Mouse (Mus musculus) activated CD4-positive, CD25-positive, alpha-beta regulatory T cell, adult 4 months (primary cell): Measurements from ENCODE around the gene Pomgnt2. TPM values are rescaled to one million over a fixed set of nuclear protein-coding genes. Genes with fewer than 3 reads are reported as not detected.

Experiments
- ATAC-seq: one replicate; pipeline ENCODE4 v1.8.0; 2017
- polyA plus RNA-seq, 2 experiments: library from polyadenylated mRNA; unstranded; fragments of 100-300 nt; shearing (Covaris generic); gene quantifications; one replicate each; pipeline ENCODE4 v1.2.1; 2017

Gene Pomgnt2
- polyA plus RNA-seq, 2 experiments from 2014 or later: not detected

GRCm38 (mm10) chr9:122010751-122011150 is 13.8 kb upstream of the Pomgnt2 start:
- ATAC-seq: no peak

GRCm38 (mm10) chr9:122008876-122009275 is 12.0 kb upstream of the Pomgnt2 start:
- no peak for ATAC-seq

GRCm38 (mm10) chr9:122006609-122007008 is 9.7 kb upstream of the Pomgnt2 start:
- ATAC-seq: no peak

- no peak for ATAC-seq
These were observed 9.3 kb upstream of the Pomgnt2 start for GRCm38 (mm10) chr9:122006175-122006574.

- no peak for ATAC-seq
These were observed 1.1 kb upstream of the Pomgnt2 start for GRCm38 (mm10) chr9:121997978-121998377.

- ATAC-seq: no peak
These were observed 1.3 kb downstream of the Pomgnt2 start for GRCm38 (mm10) chr9:121995508-121996131.

- no peak for ATAC-seq
These were observed 1.8 kb downstream of the Pomgnt2 start for GRCm38 (mm10) chr9:121995077-121995476.

- ATAC-seq: no peak
These were observed 3.9 kb downstream of the Pomgnt2 start for GRCm38 (mm10) chr9:121993047-121993446.

- no peak for ATAC-seq
These were observed 5.9 kb downstream of the Pomgnt2 start for GRCm38 (mm10) chr9:121991041-121991440.

GRCm38 (mm10) chr9:121989536-121989935 is 7.4 kb downstream of the Pomgnt2 start:
- no peak for ATAC-seq

GRCm38 (mm10) chr9:121988910-121989309 is 8.0 kb downstream of the Pomgnt2 start:
- ATAC-seq: no peak

GRCm38 (mm10) chr9:121984465-121985461 is 12.1 kb downstream of the Pomgnt2 start:
- ATAC-seq: no peak

GRCm38 (mm10) chr9:121983504-121983903 is 13.4 kb downstream of the Pomgnt2 start:
- ATAC-seq: no peak

- ATAC-seq: no peak
These were observed 14.2 kb downstream of the Pomgnt2 start for GRCm38 (mm10) chr9:121982665-121983064.

GRCm38 (mm10) chr9:121982214-121982613 is 14.7 kb downstream of the Pomgnt2 start:
- no peak for ATAC-seq

- no peak for ATAC-seq
These were observed 15.3 kb downstream of the Pomgnt2 start for GRCm38 (mm10) chr9:121981466-121982105.

- no peak for ATAC-seq
These were observed 15.9 kb downstream of the Pomgnt2 start for GRCm38 (mm10) chr9:121981046-121981445.

- ATAC-seq: no peak
These were observed 21.6 kb downstream of the Pomgnt2 start for GRCm38 (mm10) chr9:121975321-121975720.

- ATAC-seq: no peak
These were observed 22.5 kb downstream of the Pomgnt2 start for GRCm38 (mm10) chr9:121974141-121974986.

- ATAC-seq: no peak
These were observed 23.7 kb downstream of the Pomgnt2 start for GRCm38 (mm10) chr9:121973207-121973606.

GRCm38 (mm10) chr9:121969841-121970381 is 27.0 kb downstream of the Pomgnt2 start:
- no peak for ATAC-seq

- ATAC-seq: no peak
These were observed 28.7 kb downstream of the Pomgnt2 start for GRCm38 (mm10) chr9:121968258-121968657.
